Mouse (Mus musculus): ENCODE results near the gene Mrpl16.

DNA sequence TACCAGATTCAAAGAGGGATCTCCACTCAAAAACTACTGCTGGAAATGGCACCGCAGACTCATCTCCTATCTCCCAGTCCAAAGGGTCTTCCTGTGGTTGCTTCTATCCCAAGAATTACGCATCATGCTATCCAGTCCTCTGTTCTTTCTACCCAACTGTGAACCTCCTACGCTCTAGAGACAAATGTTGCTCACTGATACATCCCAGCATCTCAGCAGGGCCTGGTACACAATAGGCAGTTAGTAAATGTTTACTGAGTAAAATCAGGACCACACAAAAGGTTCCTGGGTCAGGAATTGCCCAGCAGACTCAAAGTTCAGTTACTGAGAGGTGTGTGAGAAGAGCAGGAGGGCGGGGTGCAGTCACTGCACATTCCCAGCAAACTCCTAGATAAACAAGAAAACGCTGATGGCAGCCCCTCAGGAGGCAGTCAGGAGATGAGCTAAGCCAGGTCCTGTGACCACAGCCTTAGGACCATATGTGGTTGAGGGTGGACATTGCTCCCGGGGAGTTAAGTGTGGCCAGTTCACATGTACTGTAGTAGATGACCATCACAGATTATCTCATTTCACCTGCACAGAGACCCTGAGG, 44.6 kb downstream of the Mrpl16 start:
- TF ChIP-seq POLR2A (IDR thresholded peaks at IDR 0.05; ENCODE audit: low read depth, low read length): no peak
- TF ChIP-seq CTCF (IDR thresholded peaks at IDR 0.05; ENCODE audit: extremely low read depth, insufficient read length, insufficient replicate concordance, low read depth, low read length): no peak

All from small intestine, adult 2 months (tissue).